In the genomic region with DNA sequence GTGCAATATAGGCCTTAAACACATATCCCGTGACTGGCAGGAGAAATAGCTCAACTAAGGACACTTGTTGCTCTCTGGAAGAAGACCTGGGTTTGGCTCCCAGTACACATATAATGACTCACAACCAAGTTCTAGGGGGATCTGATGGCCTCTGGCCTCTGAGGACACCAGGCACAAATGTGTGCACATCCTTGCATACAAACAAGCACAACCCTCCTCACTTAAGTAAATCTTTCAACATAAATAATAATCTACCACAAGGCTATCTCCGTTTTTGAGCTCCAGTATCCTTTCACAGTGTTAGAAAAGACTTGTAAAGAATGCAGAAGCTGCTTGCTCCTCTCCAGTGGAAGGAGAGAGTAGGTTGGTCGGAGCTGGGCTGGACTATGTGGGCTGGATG, we compare ENCODE assay signal across 25 mouse cellular contexts. TPM values are rescaled to one million over a fixed set of nuclear protein-coding genes. Genes with fewer than 3 reads are reported as not detected.
"Had no signal": no experiment of that assay in that cellular context is flagged by ENCODE, and none has a peak within 500 bp of the region (broad histone marks: within the 10 kb centered on the region; RNA-seq: fewer than 3 reads in every experiment).

No protein-coding gene starts in this region.

- H3K4me2 ChIP-seq: liver, embryonic 13.5 days; midbrain, embryonic 13.5 days had no signal

- H3K9ac ChIP-seq: liver, embryonic 13.5 days; midbrain, embryonic 13.5 days had no signal

- DNase-seq: kidney, adult 18-20 months; kidney, adult 9 months; kidney, postnatal 14 days; kidney, postnatal 4 days; left cerebral cortex, postnatal 4 days; liver, embryonic 13.5 days; lung, adult 2 months; lung, postnatal 14 days; lung, postnatal 4 days; right cerebral cortex, adult 18-20 months; right cerebral cortex, postnatal 14 days; right cerebral cortex, postnatal 4 days; thymus, adult 2 months; thymus, postnatal 14 days; thymus, postnatal 4 days had no signal

- H3K27ac ChIP-seq: liver, embryonic 13.5 days; midbrain, embryonic 13.5 days; stomach, postnatal 0 days had no signal

- H3K9me3 ChIP-seq: liver, embryonic 13.5 days; midbrain, embryonic 13.5 days had no signal

- H3K36me3 ChIP-seq: liver, embryonic 13.5 days; midbrain, embryonic 13.5 days had no signal

- H3K4me3 ChIP-seq: liver, embryonic 13.5 days; midbrain, embryonic 13.5 days; myocyte had no signal

- ATAC-seq: midbrain, embryonic 13.5 days; midbrain, embryonic 16.5 days had no signal

RNA-seq across cellular contexts. Expression of gene Gsx2, which starts 1.7 kb away (rescaled TPM):
- polyA plus RNA-seq: kidney, embryonic 16.5 days; limb, embryonic 14.5 days; liver, adult 2 months; liver, embryonic 13.5 days; liver, embryonic 16.5 days; lung, adult 2 months; lung, embryonic 16.5 days; myocyte; stomach, embryonic 14.5 days; stomach, postnatal 0 days; thymus, adult 2 months had no signal
